Mouse (Mus musculus): Measurements from ENCODE around the gene Dand5. TPM values are rescaled to one million over a fixed set of nuclear protein-coding genes. Genes with fewer than 3 reads are reported as not detected.

The Dand5 gene
- total RNA-seq, 2 experiments from 2014 or later: 10.2 to 10.8 TPM

- no peak for DNase-seq (ENCODE audit: low spot score in 2 of 2)
Observed at GRCm38 (mm10) chr8:84806031-84806430, 16.6 kb downstream of the Dand5 start.

GRCm38 (mm10) chr8:84799999-84800831, 22.4 kb downstream of the Dand5 start, which contains the start of gene Nfix:
TSS of gene Nfix (minus strand) at chr8:84800344.
- peak; percentile 49 to 65 for DNase-seq (ENCODE audit: low spot score in 2 of 2)

DNA sequence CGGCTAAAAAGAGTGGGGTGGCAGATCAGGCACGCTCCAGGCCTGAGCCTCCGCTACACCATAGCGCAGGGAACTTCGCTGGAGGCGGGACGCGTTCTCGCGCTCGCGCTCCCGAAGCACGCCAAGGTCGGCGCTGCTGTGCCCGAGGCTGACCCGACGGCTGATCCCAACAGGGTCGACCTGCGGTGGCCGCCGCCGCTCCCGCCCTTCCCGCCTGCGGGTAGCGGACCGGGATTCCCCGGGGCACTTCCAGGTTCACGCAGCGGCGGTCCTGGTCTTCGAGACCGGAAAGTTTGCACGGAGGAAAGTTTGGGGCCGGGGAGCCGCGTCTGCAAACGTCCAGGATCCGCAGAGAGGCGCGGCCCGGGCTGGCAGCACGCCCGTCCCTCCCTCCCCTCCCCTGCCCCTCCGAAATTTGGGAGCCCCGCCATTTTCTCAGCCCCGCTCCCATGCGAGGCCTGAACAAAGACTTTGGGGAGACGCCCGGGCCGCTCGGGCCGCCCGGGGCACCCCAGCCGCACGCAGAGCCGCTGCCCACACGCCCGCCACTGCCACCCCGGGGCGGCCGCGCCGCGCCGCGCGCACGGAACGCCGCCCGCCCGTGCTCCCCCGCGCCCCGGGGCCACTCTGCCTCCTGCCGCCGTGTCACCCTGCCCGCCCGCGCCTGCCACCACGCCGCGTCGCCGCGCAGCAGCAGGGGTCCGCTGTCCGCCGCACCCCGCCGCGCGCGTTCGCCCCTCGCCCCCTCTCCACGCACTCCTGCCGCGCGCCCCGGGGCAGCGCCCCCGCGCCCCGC, 23.3 kb downstream of the Dand5 start:
- peak in 1 of 2 experiments; percentile 69 for DNase-seq (ENCODE audit: low spot score in 2 of 2)

GRCm38 (mm10) chr8:84798446-84799135, 24.0 kb downstream of the Dand5 start:
- DNase-seq (ENCODE audit: low spot score in 2 of 2): no peak

DNA sequence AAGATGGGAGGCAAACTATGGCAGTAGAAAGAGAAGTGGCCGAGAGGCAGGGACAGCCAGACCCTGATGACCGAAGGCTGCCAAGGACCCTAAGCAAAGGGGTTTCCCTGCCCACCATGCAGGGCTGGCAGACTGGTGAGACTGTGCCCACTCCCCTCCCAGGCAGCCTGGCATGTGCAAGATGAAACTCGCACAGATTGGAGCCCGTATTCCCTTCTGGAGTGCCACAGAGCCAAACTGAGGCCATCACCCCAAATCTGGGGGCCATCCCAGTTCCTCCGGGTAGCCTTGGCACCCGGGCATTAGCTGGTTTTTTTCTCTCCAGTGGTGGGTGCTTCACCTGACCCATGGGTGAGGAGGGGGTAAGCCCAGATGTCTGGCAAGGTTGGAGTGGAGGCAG, 24.7 kb downstream of the Dand5 start:
- no peak for DNase-seq (ENCODE audit: low spot score in 2 of 2)

DNA sequence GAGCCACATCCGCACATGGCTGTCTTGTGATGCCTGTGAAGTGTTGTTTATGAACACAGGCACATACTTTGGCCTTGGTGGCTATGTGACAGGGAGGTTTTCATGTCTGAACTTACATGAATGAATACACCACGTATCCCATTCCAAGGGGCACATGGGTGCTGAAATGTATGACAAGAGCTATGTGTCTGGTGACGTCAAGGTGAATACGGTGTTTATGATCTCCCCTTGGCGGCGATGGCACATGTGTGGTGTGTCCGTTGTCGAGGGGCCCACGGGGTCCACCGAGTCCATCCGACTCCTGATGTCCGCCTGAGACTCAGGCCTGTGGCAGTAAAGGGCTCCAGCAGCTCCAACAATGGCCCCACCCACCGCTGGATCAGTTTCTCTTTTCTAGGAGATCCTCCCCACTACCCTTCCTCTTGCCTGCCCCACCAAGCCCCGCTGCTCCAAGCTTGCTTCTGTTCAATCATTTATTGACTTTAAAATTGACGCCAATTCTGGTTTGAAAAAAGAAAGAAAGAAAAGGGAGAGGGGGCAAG, 25.3 kb downstream of the Dand5 start:
- no peak for DNase-seq (ENCODE audit: low spot score in 2 of 2)

DNA sequence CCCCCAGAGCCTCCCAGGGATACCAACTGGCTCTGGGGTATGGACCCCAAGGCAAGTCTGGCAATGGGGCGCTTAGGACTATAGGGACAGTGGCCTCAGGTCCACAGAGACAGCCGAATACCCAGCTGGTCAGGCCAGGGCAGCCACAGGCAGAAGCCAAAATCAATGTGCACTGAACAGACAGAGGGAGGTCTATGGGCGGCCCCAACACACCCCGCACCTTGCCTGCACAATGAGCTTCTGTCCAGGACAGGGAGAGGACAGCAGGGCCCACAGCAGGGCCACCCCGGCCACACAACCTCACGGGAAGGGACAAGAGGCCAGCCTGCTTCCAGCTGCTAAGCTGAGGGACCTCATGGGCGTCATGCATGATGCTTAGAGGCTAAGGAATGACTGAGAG, 28.1 kb downstream of the Dand5 start:
- no peak for DNase-seq (ENCODE audit: low spot score in 2 of 2)

GRCm38 (mm10) chr8:84793791-84794485, 28.7 kb downstream of the Dand5 start:
- DNase-seq (ENCODE audit: low spot score in 2 of 2): peak in 1 of 2 experiments; percentile 70

DNA sequence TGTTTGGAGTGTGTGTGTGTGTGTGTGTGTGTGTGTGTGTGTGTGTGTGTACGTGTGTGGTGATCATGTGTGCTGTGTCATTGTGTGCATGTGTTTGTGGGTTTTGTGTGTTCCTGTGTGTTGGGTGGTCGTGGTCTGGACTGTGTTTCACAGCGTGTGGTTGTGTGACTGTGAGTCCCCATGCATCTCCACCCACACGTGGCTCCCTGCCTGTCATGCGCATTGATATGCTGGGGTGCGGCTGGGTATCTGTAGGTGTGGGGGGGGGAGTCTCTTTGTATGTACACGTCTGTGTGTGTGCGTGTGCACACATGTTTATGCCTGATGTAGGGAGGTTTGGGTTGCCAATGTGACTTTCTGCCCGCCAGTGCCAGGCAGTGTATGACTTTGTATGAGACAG, 29.5 kb downstream of the Dand5 start:
- no peak for DNase-seq (ENCODE audit: low spot score in 2 of 2)

GRCm38 (mm10) chr8:84792429-84792947, 30.1 kb downstream of the Dand5 start:
- no peak for DNase-seq (ENCODE audit: low spot score in 2 of 2)

DNA sequence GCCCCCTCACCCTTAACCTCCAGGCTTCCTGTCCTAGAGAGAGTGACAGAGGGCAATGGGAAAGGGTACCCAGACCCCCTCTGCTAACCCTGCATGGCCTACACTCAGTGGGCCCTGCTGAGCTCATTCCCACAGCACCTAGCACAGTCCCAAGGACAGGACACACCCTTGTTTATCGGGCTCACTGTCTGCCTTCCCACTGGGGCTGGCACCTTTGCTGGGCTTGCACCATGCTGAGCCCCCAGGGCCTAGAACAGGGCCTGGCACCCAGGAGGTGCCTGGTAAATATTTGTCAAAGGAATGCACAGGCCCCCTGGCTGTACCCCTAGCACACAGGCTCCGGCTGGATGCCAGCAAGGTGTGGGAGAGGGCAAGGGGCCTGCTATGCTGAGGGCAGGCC, 32.1 kb downstream of the Dand5 start:
- no peak for DNase-seq (ENCODE audit: low spot score in 2 of 2)

DNA sequence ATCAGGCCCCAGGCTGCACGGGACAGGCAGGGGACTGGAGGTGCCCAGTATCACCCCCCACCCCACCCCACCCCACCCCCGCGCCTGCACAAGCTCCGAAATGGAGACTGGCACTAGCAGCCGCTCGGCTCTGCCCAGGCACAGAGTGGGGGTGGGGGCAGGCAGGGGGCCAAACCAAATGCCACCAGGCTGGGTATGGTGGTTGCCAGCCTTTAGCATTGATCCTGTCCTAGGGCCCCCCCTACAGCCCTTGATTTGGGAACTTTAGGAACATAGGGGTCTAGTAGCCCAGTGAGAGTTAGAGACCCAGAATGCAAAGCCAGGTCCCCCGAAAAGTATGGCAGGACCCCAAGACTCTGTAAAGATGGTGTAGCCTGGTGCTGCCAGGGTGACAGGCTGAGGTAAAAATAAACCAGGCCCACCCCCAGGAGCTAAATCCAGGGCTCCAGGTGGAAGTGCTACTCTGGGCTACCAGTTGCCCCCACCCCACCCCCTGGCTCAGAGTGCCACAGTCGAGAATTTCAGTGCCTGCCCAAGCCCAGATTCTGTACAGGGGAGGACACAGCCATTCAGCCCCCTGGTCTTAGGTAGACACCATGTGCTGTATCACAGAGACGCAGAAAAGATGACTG, 32.7 kb downstream of the Dand5 start:
- no peak for DNase-seq (ENCODE audit: low spot score in 2 of 2)

GRCm38 (mm10) chr8:84789345-84789744, 33.3 kb downstream of the Dand5 start:
- DNase-seq (ENCODE audit: low spot score in 2 of 2): no peak

GRCm38 (mm10) chr8:84788896-84789295, 33.7 kb downstream of the Dand5 start:
- no peak for DNase-seq (ENCODE audit: low spot score in 2 of 2)

GRCm38 (mm10) chr8:84787523-84788302, 34.9 kb downstream of the Dand5 start:
- no peak for DNase-seq (ENCODE audit: low spot score in 2 of 2)

GRCm38 (mm10) chr8:84786801-84787467, 35.7 kb downstream of the Dand5 start:
- no peak for DNase-seq (ENCODE audit: low spot score in 2 of 2)

GRCm38 (mm10) chr8:84785756-84786677, 36.6 kb downstream of the Dand5 start:
- DNase-seq (ENCODE audit: low spot score in 2 of 2): no peak

- no peak for DNase-seq (ENCODE audit: low spot score in 2 of 2)
Observed at GRCm38 (mm10) chr8:84785506-84785755, 37.2 kb downstream of the Dand5 start.

Data from left cerebral cortex, adult 18-20 months (tissue).